In the genomic region with DNA sequence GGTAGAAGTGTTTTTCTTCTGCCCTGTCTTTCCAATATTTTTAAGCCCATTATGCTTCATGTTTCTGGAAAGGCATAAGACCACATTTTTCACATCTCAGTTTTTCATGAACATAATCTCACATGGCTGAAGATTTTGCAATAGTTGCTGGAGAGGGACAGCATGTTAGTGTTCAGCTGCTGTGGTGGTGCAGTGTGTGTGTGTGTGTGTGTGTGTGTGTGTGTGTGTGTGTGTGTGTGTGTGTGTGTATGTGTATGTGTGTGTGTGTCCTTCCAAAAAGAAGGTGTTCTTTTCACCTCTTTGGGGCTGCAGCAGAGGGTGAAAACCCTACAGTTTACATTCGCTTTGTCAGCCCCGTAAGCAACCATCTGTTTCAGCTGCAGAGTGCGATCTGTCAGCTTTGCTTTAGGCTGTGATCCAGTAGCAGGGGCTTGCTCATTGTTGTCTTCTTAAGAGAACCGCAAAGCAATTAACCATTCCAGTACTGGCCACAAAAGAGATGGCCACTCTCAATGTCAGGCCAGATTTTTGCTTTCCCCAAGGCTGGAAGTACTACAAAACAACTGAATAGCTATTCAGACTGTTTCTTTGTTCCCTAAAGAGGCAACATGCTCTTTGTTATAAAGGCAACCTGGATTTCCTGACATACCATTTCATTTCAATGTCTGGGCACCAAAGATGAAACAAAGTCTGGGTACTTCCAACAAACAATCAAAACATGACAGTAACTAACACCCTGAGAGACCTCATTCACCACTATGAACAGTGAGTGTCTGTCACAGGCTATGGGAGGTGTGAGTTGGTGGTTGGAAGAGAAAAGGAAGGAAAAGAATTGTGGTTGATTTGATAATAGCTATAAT, we compare ENCODE assay signal across 11 mouse cellular contexts.
DNase-seq lines count a peak whose midpoint lies in the region; ATAC-seq lines count a peak whose summit lies in the region.
"Had no signal": no experiment of that assay in that cellular context is flagged by ENCODE, and none has a peak within 500 bp of the region (broad histone marks: within the 10 kb centered on the region; RNA-seq: fewer than 3 reads in every experiment).

No protein-coding gene starts in this region.

- peak overlapping the region; percentile 2; the same call in 1 of the 2 replicates for H3K4me2 ChIP-seq in midbrain, embryonic 13.5 days (replicated peaks)
- H3K4me2 ChIP-seq: embryonic facial prominence, embryonic 12.5 days; heart, embryonic 13.5 days had no signal

- peak; percentile 88 for DNase-seq in heart, adult 11 months
- no peak for DNase-seq in heart, postnatal 10 days
- peak; percentile 24 for DNase-seq in cerebellum, adult 9-11 months
- no peak for DNase-seq in ovary, adult 18-20 months (ENCODE audit: low spot score)
- DNase-seq in T-cell, adult 2 months (ENCODE audit: low spot score): no peak
- no peak for DNase-seq in spleen, postnatal 36 days (ENCODE audit: low spot score in 2 of 2)

- H3K27ac ChIP-seq in midbrain, embryonic 13.5 days: peak overlapping the region; percentile 70
- H3K27ac ChIP-seq: embryonic facial prominence, embryonic 12.5 days; heart, embryonic 13.5 days had no signal

- H3K36me3 ChIP-seq in midbrain, embryonic 13.5 days: no peaks in the 10 kb centered on the region
- H3K36me3 ChIP-seq: embryonic facial prominence, embryonic 12.5 days; heart, embryonic 13.5 days had no signal

- H3K9ac ChIP-seq in midbrain, embryonic 13.5 days (replicated peaks): no peak overlapping the region
- H3K9ac ChIP-seq: embryonic facial prominence, embryonic 12.5 days; heart, embryonic 13.5 days had no signal

- 0 out of 2 replicates have a peak, but pooled peaks have one; percentile 18 for ATAC-seq in granulocyte monocyte progenitor cell, adult 5-6 weeks (replicated peaks; ENCODE audit: poor library complexity, severe bottlenecking)
- ATAC-seq in midbrain, embryonic 13.5 days: peak; percentile 93
- ATAC-seq: activated CD4-positive, CD25-positive, alpha-beta regulatory T cell, adult 4 months had no signal

- H3K9me3 ChIP-seq in midbrain, embryonic 13.5 days: no peaks in the 10 kb centered on the region
- H3K9me3 ChIP-seq: embryonic facial prominence, embryonic 12.5 days; heart, embryonic 13.5 days had no signal

- no peak overlapping the region for H3K4me3 ChIP-seq in midbrain, embryonic 13.5 days (replicated peaks)
- H3K4me3 ChIP-seq: embryonic facial prominence, embryonic 12.5 days; heart, embryonic 13.5 days had no signal

- intact Hi-C loops in heart, postnatal 10 days (cut with DNase I): no loop called here

- H3K27me3 ChIP-seq in midbrain, embryonic 13.5 days: no peaks in the 10 kb centered on the region
- H3K27me3 ChIP-seq: embryonic facial prominence, embryonic 12.5 days; heart, embryonic 13.5 days had no signal

- peaks cover 12% of the 10 kb centered on the region for H3K4me1 ChIP-seq in midbrain, embryonic 13.5 days (replicated peaks)
- H3K4me1 ChIP-seq: embryonic facial prominence, embryonic 12.5 days had no signal

- 2% methylated on average over 4 of the region's 4 CpGs for WGBS in midbrain, embryonic 13.5 days

Comparison
In these comparisons a context has a peak if more than half of its experiments do, and no peak if none do; other contexts are left out.
1. DNase-seq: peak in heart, adult 11 months (single experiment) and cerebellum, adult 9-11 months (single experiment); none in heart, postnatal 10 days (0 of 2), ovary, adult 18-20 months (single experiment), T-cell, adult 2 months (single experiment) and spleen, postnatal 36 days (0 of 2).